In the genomic region with DNA sequence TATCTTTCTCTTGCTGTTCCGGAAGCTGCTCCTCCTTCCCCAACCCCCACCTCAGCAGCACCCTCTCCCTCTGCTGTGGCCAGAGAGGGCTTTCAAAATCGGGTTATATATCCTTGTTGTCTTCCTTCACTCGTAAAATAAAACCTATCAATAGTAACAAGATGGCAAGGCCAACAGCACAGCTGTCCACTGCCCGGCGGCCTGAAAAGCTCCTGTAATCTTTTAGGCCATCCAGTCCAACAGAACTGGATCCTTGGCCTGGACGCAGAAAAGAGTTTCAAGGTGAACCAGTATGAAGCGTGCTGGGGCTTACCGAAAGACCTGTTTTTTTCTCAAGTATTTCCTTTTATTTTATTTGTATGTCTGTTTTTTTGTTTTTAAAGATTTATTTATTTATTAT, we compare ENCODE assay signal across 15 mouse cellular contexts.
"Had no signal": no experiment of that assay in that cellular context is flagged by ENCODE, and none has a peak within 500 bp of the region (broad histone marks: within the 10 kb centered on the region; RNA-seq: fewer than 3 reads in every experiment).

No protein-coding gene starts in this region.

- ATAC-seq: liver, embryonic 12.5 days had no signal

- H3K9ac ChIP-seq: liver, embryonic 12.5 days; lung, embryonic 14.5 days; neural tube, embryonic 15.5 days had no signal

- H3K9me3 ChIP-seq: limb, embryonic 10.5 days; liver, embryonic 12.5 days; midbrain, embryonic 10.5 days; neural tube, embryonic 15.5 days had no signal

- H3K27ac ChIP-seq: left cerebral cortex, adult 2 months; limb, embryonic 10.5 days; liver, embryonic 12.5 days; midbrain, embryonic 10.5 days; neural tube, embryonic 15.5 days had no signal

- H3K4me3 ChIP-seq: left cerebral cortex, adult 2 months; limb, embryonic 10.5 days; liver, embryonic 12.5 days; midbrain, embryonic 10.5 days; myocyte; neural tube, embryonic 15.5 days had no signal

- H3K4me1 ChIP-seq: limb, embryonic 10.5 days; liver, embryonic 12.5 days; midbrain, embryonic 10.5 days; neural tube, embryonic 15.5 days had no signal

- H3K36me3 ChIP-seq: limb, embryonic 10.5 days; liver, embryonic 12.5 days; midbrain, embryonic 10.5 days; neural tube, embryonic 15.5 days had no signal

- H3K27me3 ChIP-seq: liver, embryonic 12.5 days; neural tube, embryonic 15.5 days had no signal

- DNase-seq: kidney, postnatal 25 days; lung, embryonic 14.5 days; lung, postnatal 10 days; lung, postnatal 4 days; midbrain, embryonic 14.5 days; right cerebral cortex, adult 18-20 months; right cerebral cortex, postnatal 25 days; spleen, adult 18-20 months; thymus, postnatal 14 days had no signal

- H3K4me2 ChIP-seq: liver, embryonic 12.5 days; lung, embryonic 14.5 days; neural tube, embryonic 15.5 days had no signal
